Mouse (Mus musculus) neural tube, embryonic 11.5 days (tissue): ENCODE data around the gene Coro2b. TPM values are rescaled to one million over a fixed set of nuclear protein-coding genes. Genes with fewer than 3 reads are reported as not detected.

Experiments used
- ATAC-seq: fragments of 200-750 bp; cut with Nextera tagmentation; 2 replicates; pipeline ENCODE4 v1.8.0; 2017; ENCODE audit warnings: moderate number of reproducible peaks, mild to moderate bottlenecking, moderate TSS enrichment, moderate library complexity; ENCODE audit not compliant: insufficient read depth, low FRiP score, low TSS enrichment
- DNase-seq: peaks from one replicate; pipeline ENCODE4 v3.0.0-alpha.2; 2015; ENCODE audit warnings: low spot score
- H3K27ac ChIP-seq: fragments of 300-500 bp; sonication (generic); 2 replicates; pipeline ENCODE4 v1.5.1; 2014; ENCODE audit warnings: low read depth, mild to moderate bottlenecking, low read length
- H3K27me3 ChIP-seq: fragments of 300-500 bp; sonication (generic); 2 replicates; pipeline ENCODE4 v1.6.1; 2014; ENCODE audit warnings: mild to moderate bottlenecking, low read length, mixed read lengths; ENCODE audit not compliant: control insufficient read depth, insufficient read depth
- H3K36me3 ChIP-seq: fragments of 300-500 bp; sonication (generic); 2 replicates; pipeline ENCODE4 v1.6.1; 2014; ENCODE audit warnings: mild to moderate bottlenecking, low read length, moderate library complexity, mixed read lengths; ENCODE audit not compliant: control insufficient read depth, insufficient read depth
- H3K4me1 ChIP-seq: fragments of 300-500 bp; sonication (generic); 2 replicates; pipeline ENCODE4 v1.6.1; 2014; ENCODE audit warnings: low read length, mixed read lengths; ENCODE audit not compliant: control insufficient read depth, insufficient read depth
- H3K4me2 ChIP-seq: fragments of 300-500 bp; sonication (generic); 2 replicates; pipeline ENCODE4 v1.6.1; 2014; ENCODE audit warnings: low read depth, mild to moderate bottlenecking, moderate library complexity
- H3K4me3 ChIP-seq: fragments of 300-500 bp; sonication (generic); 2 replicates; pipeline ENCODE4 v1.5.1; 2014; ENCODE audit warnings: low read depth, low read length
- H3K9ac ChIP-seq: fragments of 300-500 bp; sonication (generic); 2 replicates; pipeline ENCODE4 v1.6.1; 2014; ENCODE audit warnings: mild to moderate bottlenecking, low read length
- H3K9me3 ChIP-seq: fragments of 300-500 bp; sonication (generic); 2 replicates; pipeline ENCODE4 v1.6.1; 2016; ENCODE audit warnings: low read length; ENCODE audit not compliant: control insufficient read depth
- WGBS: fragments of 180-500 bp; shearing (Covaris S2); extraction: QIAGEN DNeasy Blood & Tissue Kit; methylation state at CpG from one replicate; pipeline ENCODE4 v1.1.7; 2014; 5-methylcytosine and 5-hydroxymethylcytosine counted together
- polyA plus RNA-seq: library from polyadenylated mRNA; unstranded; fragments of >200 nt; fragmentation: Nextera tagmentation; extraction: Ambion mirVana; gene quantifications from 2 replicates; pipeline ENCODE4 v1.2.1, GENCODE M21; 2014

Gene Coro2b
- polyA plus RNA-seq, 1 experiment from 2014 or later: 23.7 TPM

DNA sequence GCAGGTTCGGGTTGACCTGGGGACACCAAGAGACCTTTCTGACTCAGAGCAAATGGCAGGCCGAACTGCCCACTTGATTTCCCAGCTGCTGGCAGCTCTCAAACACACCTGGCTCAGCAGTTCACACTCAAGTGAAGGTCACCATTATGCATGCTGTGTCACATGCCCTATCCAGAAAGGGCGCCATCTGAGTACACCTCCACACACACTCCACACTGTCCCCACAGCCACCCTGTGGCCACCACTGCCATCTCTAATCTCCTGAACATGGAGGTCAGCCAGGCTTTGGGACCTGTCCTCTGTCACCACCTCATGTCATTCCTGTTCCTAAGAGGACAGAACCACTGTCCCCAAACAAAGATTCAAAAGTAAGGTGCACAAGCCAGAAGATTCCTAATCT is 35.3 kb downstream of the Coro2b start:
- DNase-seq: no peak
- no peaks in the 10 kb centered on the region for H3K27me3 ChIP-seq
- 0 out of 2 replicates have a peak, but pooled peaks cover 2% of the 10 kb centered on the region for H3K4me1 ChIP-seq
- no peak for ATAC-seq
- H3K36me3 ChIP-seq: no peaks in the 10 kb centered on the region
- whole genome bisulfite sequencing: 89% methylated on average over 3 of the region's 3 CpGs
- no peak overlapping the region for H3K27ac ChIP-seq
- H3K4me3 ChIP-seq: no peak overlapping the region
- H3K4me2 ChIP-seq: no peak overlapping the region
- H3K9ac ChIP-seq: no peak overlapping the region
- H3K9me3 ChIP-seq: no peaks in the 10 kb centered on the region

DNA sequence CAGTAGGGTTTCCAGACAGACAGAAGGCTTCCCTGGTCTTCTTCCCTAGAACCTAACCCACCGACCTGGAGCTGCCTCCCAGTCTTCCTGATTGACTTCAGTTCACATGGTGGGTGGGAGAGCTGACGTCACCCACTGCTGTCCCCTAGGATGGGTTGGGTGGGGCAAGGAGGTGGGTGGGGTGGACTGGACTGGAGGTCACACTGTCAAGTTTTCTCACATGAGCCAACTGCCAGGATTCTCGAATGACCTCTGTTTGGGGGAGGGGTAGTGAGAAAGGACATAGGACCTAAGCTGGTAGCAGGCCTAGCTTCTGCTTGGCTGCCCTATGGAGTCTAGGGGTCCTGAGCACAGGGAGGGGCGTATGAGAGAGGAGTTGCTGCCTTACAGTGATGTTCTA is 36.8 kb downstream of the Coro2b start:
- Histone ChIP-seq H3K9me3 (no peaks in the 10 kb centered on the region), H3K9ac (no peak overlapping the region), H3K4me3 (no peak overlapping the region), H3K4me1 (0 out of 2 replicates have a peak, but pooled peaks cover 2% of the 10 kb centered on the region), H3K27ac (no peak overlapping the region), H3K36me3 (no peaks in the 10 kb centered on the region), H3K27me3 (no peaks in the 10 kb centered on the region), H3K4me2 (no peak overlapping the region)
- DNase-seq (no peak), ATAC-seq (no peak)
- 77% methylated on average over 4 of the region's 4 CpGs for WGBS

DNA sequence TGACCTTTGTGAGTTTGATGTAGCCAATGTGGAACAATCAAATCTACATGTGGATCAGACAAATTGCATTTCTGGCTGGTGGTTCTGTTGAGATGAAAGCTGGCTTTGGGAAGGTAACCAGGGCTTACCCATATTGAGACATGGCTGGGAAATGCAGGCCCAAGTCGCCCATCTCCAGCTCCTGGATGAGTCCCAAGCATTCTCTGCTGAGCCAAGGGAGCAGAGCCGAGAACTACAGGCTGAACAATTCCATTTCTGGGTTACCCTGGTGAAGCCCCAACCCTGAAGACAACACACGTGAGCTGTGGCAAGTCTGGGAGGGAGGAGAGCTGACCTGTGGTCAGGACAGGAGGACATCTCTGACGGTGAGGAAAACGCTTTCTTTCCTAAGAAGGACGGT is 37.9 kb downstream of the Coro2b start:
- Histone ChIP-seq H3K9me3 (no peaks in the 10 kb centered on the region), H3K4me3 (no peak overlapping the region), H3K36me3 (no peaks in the 10 kb centered on the region), H3K4me2 (no peak overlapping the region), H3K27me3 (no peaks in the 10 kb centered on the region), H3K9ac (no peak overlapping the region), H3K4me1 (0 out of 2 replicates have a peak, but pooled peaks cover 2% of the 10 kb centered on the region), H3K27ac (no peak overlapping the region)
- WGBS: 87% methylated on average over 6 of the region's 6 CpGs
- no peak for DNase-seq
- ATAC-seq: no peak

DNA sequence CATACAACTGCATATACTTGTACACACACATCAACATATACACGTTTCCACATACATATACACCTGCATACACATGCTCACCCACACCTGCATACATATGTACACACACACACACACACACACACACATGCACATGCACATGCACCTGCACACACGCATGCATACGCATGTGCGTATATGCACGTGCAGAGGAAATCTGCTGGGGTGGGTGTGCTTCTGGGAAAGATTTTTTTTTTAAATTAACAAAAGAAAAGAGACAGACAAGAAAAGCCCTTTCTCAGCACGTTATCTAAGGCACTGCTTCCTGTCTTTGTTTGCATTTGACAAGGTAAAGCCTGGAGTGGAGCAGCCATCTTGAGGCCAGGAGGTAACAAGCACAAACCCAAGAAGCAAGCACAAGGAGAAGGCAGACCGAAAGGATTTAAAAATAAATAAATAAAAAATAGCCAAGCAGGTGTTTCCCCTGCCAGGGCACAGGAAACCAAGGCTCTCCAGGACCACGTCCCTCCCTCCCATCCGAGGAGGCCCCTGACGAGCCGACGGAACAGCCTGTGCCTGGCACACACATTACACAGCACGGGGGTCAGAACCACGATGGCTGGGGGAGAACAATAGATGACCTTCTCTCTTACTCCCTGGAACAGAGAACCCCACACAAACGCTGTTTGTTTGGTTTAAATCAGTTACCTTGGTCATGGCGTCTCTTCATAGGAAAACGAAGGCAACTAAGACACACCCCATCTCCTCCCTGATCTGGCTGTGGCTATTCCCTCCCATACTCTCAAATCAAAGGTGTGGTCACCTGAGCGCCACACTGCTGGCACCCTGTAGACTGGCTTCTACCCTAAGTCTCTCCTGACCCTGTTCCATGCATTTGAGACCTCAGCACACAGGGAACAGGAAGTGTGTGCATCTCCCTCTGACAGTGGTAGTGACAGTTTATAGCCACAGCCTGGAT is 39.4 kb downstream of the Coro2b start:
- H3K36me3 ChIP-seq: no peaks in the 10 kb centered on the region
- H3K4me1 ChIP-seq: 0 out of 2 replicates have a peak, but pooled peaks cover 2% of the 10 kb centered on the region
- ATAC-seq (no peak), DNase-seq (no peak)
- no peak overlapping the region for H3K9ac ChIP-seq
- whole genome bisulfite sequencing: 68% methylated on average over 18 of the region's 18 CpGs
- no peaks in the 10 kb centered on the region for H3K27me3 ChIP-seq
- no peak overlapping the region for H3K4me2 ChIP-seq
- H3K9me3 ChIP-seq: no peaks in the 10 kb centered on the region
- no peak overlapping the region for H3K4me3 ChIP-seq
- H3K27ac ChIP-seq: no peak overlapping the region; the same call in 1 of the 2 replicates

DNA sequence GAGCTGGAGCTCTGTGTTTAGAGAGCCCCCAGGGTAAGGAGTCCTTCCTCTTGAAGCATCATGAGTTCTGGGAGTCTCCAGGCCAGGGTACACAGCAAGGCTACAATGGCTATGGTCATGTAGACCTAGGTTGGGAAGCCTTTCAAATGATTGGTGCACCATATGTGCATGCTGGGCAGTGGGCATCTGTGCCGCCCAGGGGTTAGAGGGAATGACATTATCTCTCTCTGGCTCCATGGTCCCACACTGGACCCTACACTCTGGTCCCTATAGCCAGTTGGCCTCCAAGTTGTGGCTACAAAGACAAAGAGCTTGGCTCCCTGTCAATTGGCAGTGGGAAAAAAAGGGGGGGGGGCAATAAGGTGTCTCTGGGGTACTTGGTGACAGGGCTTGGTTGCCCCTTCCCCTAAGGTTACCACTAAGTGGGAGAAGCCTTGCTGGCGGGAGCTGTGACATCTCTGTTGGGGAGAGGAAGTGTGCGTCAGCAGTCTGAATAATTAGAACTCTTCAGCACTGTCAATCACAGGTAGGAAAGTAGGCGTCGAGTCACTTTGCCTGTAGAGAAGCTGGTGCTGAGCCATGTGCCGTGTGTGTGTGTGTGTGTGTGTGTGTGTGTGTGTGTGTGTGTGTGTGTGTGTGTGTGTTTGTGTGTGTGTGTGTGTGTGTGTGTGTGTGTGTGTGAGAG is 44.4 kb downstream of the Coro2b start:
- no peak overlapping the region for H3K9ac ChIP-seq
- DNase-seq: no peak
- no peaks in the 10 kb centered on the region for H3K9me3 ChIP-seq
- no peak overlapping the region for H3K4me2 ChIP-seq
- H3K4me3 ChIP-seq: no peak overlapping the region
- no peak for ATAC-seq
- no peaks in the 10 kb centered on the region for H3K36me3 ChIP-seq
- no peak overlapping the region for H3K27ac ChIP-seq
- no peaks in the 10 kb centered on the region for H3K4me1 ChIP-seq
- no peaks in the 10 kb centered on the region for H3K27me3 ChIP-seq
- WGBS: 77% methylated on average over 6 of the region's 6 CpGs

DNA sequence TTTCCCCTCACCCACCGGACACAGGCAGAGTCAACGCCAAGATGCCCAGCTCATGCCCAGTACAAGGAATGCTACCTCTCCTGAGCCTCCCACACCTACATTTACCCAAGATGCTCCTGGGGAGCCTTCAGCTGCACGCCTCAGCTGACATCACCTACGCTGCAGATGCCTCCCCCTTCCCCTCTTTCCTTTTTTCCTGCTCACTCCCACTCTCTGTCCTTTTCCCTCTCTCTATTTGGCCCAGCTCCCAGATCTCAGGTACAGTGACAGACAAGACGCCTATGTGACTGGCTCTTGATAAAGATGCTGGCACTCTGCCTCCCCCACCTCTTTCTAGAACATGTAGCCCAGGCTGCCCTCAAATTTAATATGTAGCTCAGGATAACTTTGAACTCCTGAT is 45.2 kb downstream of the Coro2b start:
- WGBS: 94% methylated on average over 5 of the region's 5 CpGs
- no peaks in the 10 kb centered on the region for H3K36me3 ChIP-seq
- H3K9me3 ChIP-seq: no peaks in the 10 kb centered on the region
- no peak overlapping the region for H3K4me2 ChIP-seq
- DNase-seq: no peak
- no peak overlapping the region for H3K27ac ChIP-seq
- no peaks in the 10 kb centered on the region for H3K4me1 ChIP-seq
- H3K27me3 ChIP-seq: no peaks in the 10 kb centered on the region
- H3K4me3 ChIP-seq: no peak overlapping the region
- ATAC-seq: no peak
- H3K9ac ChIP-seq: no peak overlapping the region

DNA sequence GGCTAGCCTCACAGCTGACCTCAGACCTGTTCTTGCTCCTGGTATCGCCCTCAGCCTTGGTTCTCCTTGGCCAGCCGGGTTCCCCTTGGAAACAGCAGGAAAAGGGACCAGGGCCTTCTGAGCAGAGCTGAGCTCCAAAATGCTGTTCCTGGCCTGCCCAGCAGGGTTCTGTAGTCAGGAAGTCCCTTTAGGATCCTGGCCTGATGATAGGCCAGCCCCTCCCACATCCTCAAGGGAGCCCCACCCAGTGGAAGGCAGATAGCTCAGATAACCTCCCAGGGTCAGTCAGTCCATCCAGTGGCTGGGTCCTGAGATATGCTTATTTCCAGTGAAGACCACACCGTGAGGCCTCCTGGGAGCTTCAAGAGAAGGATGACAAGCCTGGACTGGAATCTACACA is 45.7 kb downstream of the Coro2b start:
- DNase-seq (no peak), ATAC-seq (no peak)
- Histone ChIP-seq H3K4me3 (no peak overlapping the region), H3K36me3 (no peaks in the 10 kb centered on the region), H3K27ac (no peak overlapping the region), H3K9me3 (no peaks in the 10 kb centered on the region), H3K9ac (no peak overlapping the region), H3K27me3 (no peaks in the 10 kb centered on the region), H3K4me1 (no peaks in the 10 kb centered on the region), H3K4me2 (no peak overlapping the region)
- 62% methylated on average over 3 of the region's 3 CpGs for WGBS

DNA sequence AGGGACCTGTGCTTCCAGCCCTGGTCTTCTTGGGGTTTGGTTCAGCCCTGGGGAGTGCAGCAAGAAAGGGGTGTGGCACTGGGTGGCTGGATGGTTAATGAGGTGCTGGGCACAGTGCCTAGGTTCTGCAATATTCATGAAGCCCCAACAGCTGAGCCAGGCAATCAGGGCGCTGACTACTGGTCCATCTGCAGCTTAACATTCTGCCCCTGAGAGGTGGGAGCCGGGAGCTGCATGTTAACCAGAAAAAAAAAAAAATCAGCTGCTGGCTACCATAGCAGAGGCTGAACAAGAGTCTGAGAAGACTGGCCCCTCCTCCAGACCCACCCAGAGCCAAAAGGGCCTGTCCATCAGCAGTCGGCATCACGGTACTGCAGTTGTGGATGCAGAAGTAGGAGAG is 52.7 kb downstream of the Coro2b start:
- ATAC-seq: no peak
- 47% methylated on average over 4 of the region's 4 CpGs for WGBS
- 0 out of 2 replicates have a peak, but pooled peaks cover 4% of the 10 kb centered on the region for H3K4me1 ChIP-seq
- H3K4me2 ChIP-seq: no peak overlapping the region
- no peaks in the 10 kb centered on the region for H3K36me3 ChIP-seq
- H3K27me3 ChIP-seq: no peaks in the 10 kb centered on the region
- no peaks in the 10 kb centered on the region for H3K9me3 ChIP-seq
- H3K4me3 ChIP-seq: no peak overlapping the region
- DNase-seq: no peak
- H3K27ac ChIP-seq: no peak overlapping the region
- no peak overlapping the region for H3K9ac ChIP-seq
